Mouse (Mus musculus): ENCODE measurements around the gene Spata46.

Gene Spata46

DNA sequence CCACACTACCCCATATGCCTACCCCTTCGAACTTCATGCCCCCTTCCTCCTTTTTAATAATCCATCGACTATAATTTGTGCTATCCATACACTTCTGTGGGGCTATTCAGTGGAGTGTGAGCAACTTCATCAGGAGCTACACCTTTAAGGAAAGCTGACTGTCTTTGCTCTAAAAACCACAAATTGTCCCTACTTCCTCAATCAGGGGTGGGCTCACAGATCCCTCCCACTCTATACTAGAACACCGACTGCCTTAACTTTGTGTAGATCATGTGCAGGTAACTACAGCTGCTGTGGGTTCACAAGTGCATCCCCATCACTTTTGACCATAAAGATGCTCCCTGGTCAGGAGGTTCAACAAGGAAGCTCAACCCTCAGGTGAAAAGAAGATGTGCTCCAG, 31.3 kb downstream of the Spata46 start:
- no peak for DNase-seq (ENCODE audit: low spot score in 2 of 2)

DNA sequence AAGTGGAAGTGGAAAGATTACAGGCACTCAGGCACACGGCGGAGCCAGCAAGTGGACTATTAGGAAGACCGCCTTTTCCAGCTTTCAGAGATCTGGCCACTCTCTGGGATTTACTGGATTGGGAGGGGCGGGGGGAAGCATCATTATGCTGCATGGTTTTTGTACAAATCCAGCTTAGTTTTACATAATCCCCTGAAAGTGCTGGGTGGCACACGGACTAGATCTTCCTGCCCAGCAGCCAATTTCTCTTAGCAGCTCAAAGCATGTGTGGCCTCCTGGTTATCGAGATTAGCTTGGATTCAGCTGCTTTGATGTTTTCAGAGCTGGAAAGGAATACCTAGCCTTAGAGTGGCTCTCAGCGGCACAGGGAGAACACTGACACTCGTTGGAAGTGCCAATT, 34.5 kb downstream of the Spata46 start:
- no peak for DNase-seq (ENCODE audit: low spot score in 2 of 2)

DNA sequence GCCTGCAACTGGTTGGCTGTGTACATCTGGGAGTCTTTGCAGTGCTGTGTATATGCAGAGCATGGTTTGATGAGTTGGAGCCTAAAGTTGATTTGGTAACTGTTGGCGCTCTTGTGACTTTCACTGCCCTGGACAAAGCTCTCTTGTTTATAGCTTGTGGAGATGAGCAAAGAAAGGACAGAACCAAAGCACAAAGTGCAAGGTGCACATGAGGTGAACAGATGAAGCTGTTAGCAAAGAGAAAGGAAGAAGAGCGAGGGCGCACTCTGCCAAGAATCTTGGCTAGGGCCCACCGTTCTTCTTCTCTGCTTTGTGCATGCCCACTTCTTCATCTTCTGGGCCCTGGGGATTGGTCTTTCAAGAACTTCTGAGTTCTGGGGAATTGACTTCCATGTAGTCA, 35.3 kb downstream of the Spata46 start:
- DNase-seq (ENCODE audit: low spot score in 2 of 2): no peak

DNA sequence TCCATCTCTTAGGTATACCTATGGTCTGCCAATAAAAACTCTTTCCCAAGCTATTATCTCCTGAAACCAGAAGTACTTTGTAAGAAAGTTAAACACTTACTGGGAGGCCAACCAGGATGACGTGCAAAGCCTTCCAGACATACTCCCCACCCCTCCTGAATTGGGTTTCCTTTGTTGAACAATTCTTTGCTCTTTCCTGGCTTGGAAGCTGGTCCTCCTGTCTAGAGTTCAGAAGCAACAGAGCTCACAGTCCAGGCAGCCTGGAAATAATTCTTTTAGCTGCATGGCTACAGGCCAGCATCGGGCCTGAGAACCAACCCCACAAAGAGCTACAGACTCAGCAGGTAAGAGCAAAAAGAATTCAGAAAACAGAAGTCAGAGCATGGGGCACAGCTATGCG, 37.7 kb downstream of the Spata46 start:
- no peak for DNase-seq (ENCODE audit: low spot score in 2 of 2)

DNA sequence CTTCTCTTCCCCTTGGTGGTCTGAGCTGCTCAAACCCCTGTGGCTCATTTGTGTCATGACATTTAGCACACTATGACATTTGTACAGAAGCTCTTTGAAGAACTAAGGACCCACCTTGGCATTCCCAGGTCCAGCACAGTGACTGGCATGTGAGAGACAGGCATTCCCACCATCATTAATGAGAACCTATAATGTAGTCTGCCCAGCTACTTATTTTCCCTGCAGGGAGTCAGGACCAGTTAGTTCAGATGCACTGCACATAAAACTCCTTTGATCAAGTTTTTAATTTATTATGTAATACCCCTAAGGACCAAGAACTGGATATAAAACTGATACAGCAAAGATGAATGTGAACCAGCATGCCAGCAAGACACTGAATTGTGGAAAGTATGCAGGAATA, 42.5 kb downstream of the Spata46 start:
- no peak for DNase-seq (ENCODE audit: low spot score in 2 of 2)

DNA sequence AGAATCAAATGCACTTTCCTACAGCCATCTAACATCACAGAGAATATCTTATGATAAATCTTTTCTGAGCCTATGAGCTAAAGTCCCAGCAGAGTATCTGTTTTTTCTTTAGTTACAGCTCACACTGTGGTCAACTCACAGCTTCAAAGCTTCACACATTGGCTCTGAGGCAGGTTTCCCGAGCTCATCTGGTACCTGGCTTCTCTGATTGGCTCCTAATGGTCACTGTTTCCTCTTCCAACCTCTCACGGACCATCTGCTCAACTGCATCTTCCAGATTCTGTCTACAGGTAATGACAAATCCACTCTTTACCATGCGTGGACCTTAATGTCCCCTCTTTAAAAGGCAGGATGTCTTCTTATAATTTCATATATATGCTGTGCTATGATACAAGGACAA, 44.7 kb downstream of the Spata46 start:
- DNase-seq (ENCODE audit: low spot score in 2 of 2): no peak

DNA sequence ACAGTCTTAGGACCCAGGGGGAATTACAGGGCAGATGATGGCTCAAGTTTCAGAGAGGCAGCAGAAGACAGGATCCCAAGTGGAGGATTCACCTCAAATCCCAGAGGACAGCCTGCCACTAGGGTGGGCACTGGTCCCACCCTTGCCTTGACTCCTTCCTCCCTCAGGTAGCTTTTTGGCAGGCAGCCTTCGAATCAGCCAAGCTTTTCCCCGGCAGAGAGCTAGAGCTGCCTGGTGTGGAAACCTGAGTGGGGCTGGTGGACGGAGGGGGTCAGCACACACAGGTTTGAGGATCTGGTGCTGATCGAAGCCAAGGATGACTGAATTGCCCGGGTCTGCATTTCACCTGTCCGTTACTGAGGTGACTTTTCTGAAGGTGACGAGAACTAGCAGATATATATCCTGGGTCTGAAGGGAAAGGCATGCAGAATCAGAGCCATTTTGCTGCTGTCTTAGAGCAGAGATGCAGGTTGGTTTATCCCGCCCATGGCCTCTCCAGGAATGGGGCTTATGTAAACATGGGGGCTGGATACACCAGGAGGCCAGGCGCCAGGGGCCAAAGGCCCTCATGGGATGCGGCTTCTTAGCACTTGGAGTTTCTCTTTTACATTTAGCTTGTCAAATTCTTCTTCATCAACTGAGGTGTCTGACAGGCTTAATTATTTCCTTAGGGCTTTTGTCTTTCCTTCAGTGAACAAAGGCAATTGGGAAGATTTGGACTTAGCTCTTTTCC, 51.7 kb downstream of the Spata46 start:
- DNase-seq (ENCODE audit: low spot score in 2 of 2): no peak

Measured in left cerebral cortex, adult 9 months (tissue).